Mouse (Mus musculus): ENCODE data around the gene Bco1. TPM values are rescaled to one million over a fixed set of nuclear protein-coding genes. Genes with fewer than 3 reads are reported as not detected.

The Bco1 gene
- polyA plus RNA-seq, 1 experiment from 2014 or later = 0.11 TPM

- Histone ChIP-seq H3K4me3 (ENCODE audit: low read depth, low read length) (peak within 1 kb of the TSS; percentile 91), H3K9ac (replicated peaks; ENCODE audit: low read length) (peak within 1 kb of the TSS; percentile 92), H3K4me1 (ENCODE audit: control insufficient read depth, insufficient read depth, low read length) (no peaks in the 10 kb centered on the region), H3K9me3 (replicated peaks; ENCODE audit: control insufficient read depth, low read length) (no peaks in the 10 kb centered on the region), H3K4me2 (ENCODE audit: low read depth, low read length) (peak within 1 kb of the TSS; percentile 89), H3K27me3 (ENCODE audit: control insufficient read depth, insufficient read depth, low read length) (no peaks in the 10 kb centered on the region), H3K27ac (replicated peaks; ENCODE audit: low read depth, low read length) (peak within 1 kb of the TSS; percentile 62), H3K36me3 (replicated peaks; ENCODE audit: control insufficient read depth, insufficient read depth, low read depth, low read length) (no peaks in the 10 kb centered on the region)
- DNase-seq (ENCODE audit: low spot score) = peak; percentile 44
- WGBS = under 1% methylated on average over 64 of the region's 65 CpGs
- ATAC-seq (replicated peaks; ENCODE audit: insufficient number of reproducible peaks, low FRiP score, low TSS enrichment, low read depth) = peak; percentile 69
Observed at GRCm38 (mm10) chr8:117158135-117158761, 62.6 kb downstream of the Bco1 start, which contains the start of gene Gan. Gene Gan (plus strand): TSS chr8:117158135.

GRCm38 (mm10) chr8:117159031-117159430 lies 63.4 kb downstream of the Bco1 start:
- Histone ChIP-seq H3K27me3 (ENCODE audit: control insufficient read depth, insufficient read depth, low read length) (no peaks in the 10 kb centered on the region), H3K9me3 (replicated peaks; ENCODE audit: control insufficient read depth, low read length) (no peaks in the 10 kb centered on the region), H3K27ac (replicated peaks; ENCODE audit: low read depth, low read length) (no peak overlapping the region), H3K4me1 (ENCODE audit: control insufficient read depth, insufficient read depth, low read length) (no peaks in the 10 kb centered on the region), H3K36me3 (replicated peaks; ENCODE audit: control insufficient read depth, insufficient read depth, low read depth, low read length) (no peaks in the 10 kb centered on the region), H3K9ac (replicated peaks; ENCODE audit: low read length) (no peak overlapping the region), H3K4me3 (ENCODE audit: low read depth, low read length) (peak overlapping the region; percentile 91), H3K4me2 (ENCODE audit: low read depth, low read length) (peak overlapping the region; percentile 89)
- no peak for ATAC-seq (replicated peaks; ENCODE audit: insufficient number of reproducible peaks, low FRiP score, low TSS enrichment, low read depth)
- WGBS = 54% methylated on average over 5 of the region's 5 CpGs
- no peak for DNase-seq (ENCODE audit: low spot score)

- no peaks in the 10 kb centered on the region for H3K9me3 ChIP-seq (replicated peaks; ENCODE audit: control insufficient read depth, low read length)
- no peak overlapping the region for H3K4me2 ChIP-seq (ENCODE audit: low read depth, low read length)
Observed at GRCm38 (mm10) chr8:117164912-117165311, 69.3 kb downstream of the Bco1 start.

GRCm38 (mm10) chr8:117165542-117165941 lies 69.9 kb downstream of the Bco1 start:
- 92% methylated on average over 4 of the region's 4 CpGs for WGBS
- no peak for ATAC-seq (replicated peaks; ENCODE audit: insufficient number of reproducible peaks, low FRiP score, low TSS enrichment, low read depth)

More at GRCm38 (mm10) chr8:117164912-117165311, 69.3 kb downstream of the Bco1 start:
- H3K9ac ChIP-seq (replicated peaks; ENCODE audit: low read length) = no peak overlapping the region
- no peak for ATAC-seq (replicated peaks; ENCODE audit: insufficient number of reproducible peaks, low FRiP score, low TSS enrichment, low read depth)
- H3K4me1 ChIP-seq (ENCODE audit: control insufficient read depth, insufficient read depth, low read length) = no peaks in the 10 kb centered on the region
- no peaks in the 10 kb centered on the region; the same call in 1 of the 2 replicates for H3K36me3 ChIP-seq (replicated peaks; ENCODE audit: control insufficient read depth, insufficient read depth, low read depth, low read length)
- H3K27ac ChIP-seq (replicated peaks; ENCODE audit: low read depth, low read length) = no peak overlapping the region
- H3K27me3 ChIP-seq (ENCODE audit: control insufficient read depth, insufficient read depth, low read length) = no peaks in the 10 kb centered on the region
- no peak for DNase-seq (ENCODE audit: low spot score)
- H3K4me3 ChIP-seq (ENCODE audit: low read depth, low read length) = no peak overlapping the region
- WGBS = 87% methylated on average over 4 of the region's 4 CpGs

GRCm38 (mm10) chr8:117166515-117166914 lies 70.9 kb downstream of the Bco1 start:
- Histone ChIP-seq H3K4me2 (ENCODE audit: low read depth, low read length) (no peak overlapping the region), H3K36me3 (replicated peaks; ENCODE audit: control insufficient read depth, insufficient read depth, low read depth, low read length) (no peaks in the 10 kb centered on the region; the same call in 1 of the 2 replicates), H3K27me3 (ENCODE audit: control insufficient read depth, insufficient read depth, low read length) (no peaks in the 10 kb centered on the region), H3K9ac (replicated peaks; ENCODE audit: low read length) (no peak overlapping the region), H3K4me1 (ENCODE audit: control insufficient read depth, insufficient read depth, low read length) (no peaks in the 10 kb centered on the region), H3K4me3 (ENCODE audit: low read depth, low read length) (no peak overlapping the region), H3K9me3 (replicated peaks; ENCODE audit: control insufficient read depth, low read length) (no peaks in the 10 kb centered on the region), H3K27ac (replicated peaks; ENCODE audit: low read depth, low read length) (no peak overlapping the region)
- no peak for ATAC-seq (replicated peaks; ENCODE audit: insufficient number of reproducible peaks, low FRiP score, low TSS enrichment, low read depth)
- DNase-seq (ENCODE audit: low spot score) = no peak
- WGBS = 92% methylated on average over 2 of the region's 2 CpGs

More at GRCm38 (mm10) chr8:117165542-117165941, 69.9 kb downstream of the Bco1 start:
- Histone ChIP-seq H3K4me1 (ENCODE audit: control insufficient read depth, insufficient read depth, low read length) (no peaks in the 10 kb centered on the region), H3K36me3 (replicated peaks; ENCODE audit: control insufficient read depth, insufficient read depth, low read depth, low read length) (no peaks in the 10 kb centered on the region; the same call in 1 of the 2 replicates), H3K9ac (replicated peaks; ENCODE audit: low read length) (no peak overlapping the region), H3K4me2 (ENCODE audit: low read depth, low read length) (no peak overlapping the region), H3K4me3 (ENCODE audit: low read depth, low read length) (no peak overlapping the region), H3K27ac (replicated peaks; ENCODE audit: low read depth, low read length) (no peak overlapping the region), H3K9me3 (replicated peaks; ENCODE audit: control insufficient read depth, low read length) (no peaks in the 10 kb centered on the region), H3K27me3 (ENCODE audit: control insufficient read depth, insufficient read depth, low read length) (no peaks in the 10 kb centered on the region)
- DNase-seq (ENCODE audit: low spot score) = no peak

GRCm38 (mm10) chr8:117167243-117167883 lies 71.7 kb downstream of the Bco1 start:
- 79% methylated on average over 8 of the region's 8 CpGs for WGBS

GRCm38 (mm10) chr8:117168378-117168777 lies 72.7 kb downstream of the Bco1 start:
- Histone ChIP-seq H3K27ac (replicated peaks; ENCODE audit: low read depth, low read length) (no peak overlapping the region), H3K27me3 (ENCODE audit: control insufficient read depth, insufficient read depth, low read length) (no peaks in the 10 kb centered on the region), H3K36me3 (replicated peaks; ENCODE audit: control insufficient read depth, insufficient read depth, low read depth, low read length) (no peaks in the 10 kb centered on the region; the same call in 1 of the 2 replicates), H3K4me1 (ENCODE audit: control insufficient read depth, insufficient read depth, low read length) (no peaks in the 10 kb centered on the region), H3K4me2 (ENCODE audit: low read depth, low read length) (no peak overlapping the region), H3K4me3 (ENCODE audit: low read depth, low read length) (no peak overlapping the region), H3K9ac (replicated peaks; ENCODE audit: low read length) (no peak overlapping the region), H3K9me3 (replicated peaks; ENCODE audit: control insufficient read depth, low read length) (no peaks in the 10 kb centered on the region)
- 83% methylated on average over 9 of the region's 9 CpGs for WGBS
- ATAC-seq (replicated peaks; ENCODE audit: insufficient number of reproducible peaks, low FRiP score, low TSS enrichment, low read depth) (no peak), DNase-seq (ENCODE audit: low spot score) (no peak)

More at GRCm38 (mm10) chr8:117167243-117167883, 71.7 kb downstream of the Bco1 start:
- ATAC-seq (replicated peaks; ENCODE audit: insufficient number of reproducible peaks, low FRiP score, low TSS enrichment, low read depth) = no peak
- Histone ChIP-seq H3K9me3 (replicated peaks; ENCODE audit: control insufficient read depth, low read length) (no peaks in the 10 kb centered on the region), H3K9ac (replicated peaks; ENCODE audit: low read length) (no peak overlapping the region), H3K4me1 (ENCODE audit: control insufficient read depth, insufficient read depth, low read length) (no peaks in the 10 kb centered on the region), H3K27ac (replicated peaks; ENCODE audit: low read depth, low read length) (no peak overlapping the region), H3K4me2 (ENCODE audit: low read depth, low read length) (no peak overlapping the region), H3K4me3 (ENCODE audit: low read depth, low read length) (no peak overlapping the region), H3K27me3 (ENCODE audit: control insufficient read depth, insufficient read depth, low read length) (no peaks in the 10 kb centered on the region), H3K36me3 (replicated peaks; ENCODE audit: control insufficient read depth, insufficient read depth, low read depth, low read length) (no peaks in the 10 kb centered on the region; the same call in 1 of the 2 replicates)
- no peak for DNase-seq (ENCODE audit: low spot score)

- no peak overlapping the region for H3K9ac ChIP-seq (replicated peaks; ENCODE audit: low read length)
- 86% methylated on average over 3 of the region's 3 CpGs for WGBS
- DNase-seq (ENCODE audit: low spot score) (no peak), ATAC-seq (replicated peaks; ENCODE audit: insufficient number of reproducible peaks, low FRiP score, low TSS enrichment, low read depth) (no peak)
- H3K9me3 ChIP-seq (replicated peaks; ENCODE audit: control insufficient read depth, low read length) = no peaks in the 10 kb centered on the region
- H3K4me3 ChIP-seq (ENCODE audit: low read depth, low read length) = no peak overlapping the region
- no peaks in the 10 kb centered on the region for H3K27me3 ChIP-seq (ENCODE audit: control insufficient read depth, insufficient read depth, low read length)
- H3K4me1 ChIP-seq (ENCODE audit: control insufficient read depth, insufficient read depth, low read length) = no peaks in the 10 kb centered on the region
- H3K27ac ChIP-seq (replicated peaks; ENCODE audit: low read depth, low read length) = no peak overlapping the region
- no peaks in the 10 kb centered on the region; the same call in 1 of the 2 replicates for H3K36me3 ChIP-seq (replicated peaks; ENCODE audit: control insufficient read depth, insufficient read depth, low read depth, low read length)
- no peak overlapping the region for H3K4me2 ChIP-seq (ENCODE audit: low read depth, low read length)
Observed at GRCm38 (mm10) chr8:117171826-117172225, 76.2 kb downstream of the Bco1 start.
